Mouse (Mus musculus) left cerebral cortex, adult 9 months (tissue): ENCODE results near the gene Ttyh2.

Experiments used
- DNase-seq, 2 experiments: peaks; one replicate each; pipeline ENCODE4 v3.0.0; 2022; ENCODE audit warnings: low spot score in 2 of 2

Gene Ttyh2

DNA sequence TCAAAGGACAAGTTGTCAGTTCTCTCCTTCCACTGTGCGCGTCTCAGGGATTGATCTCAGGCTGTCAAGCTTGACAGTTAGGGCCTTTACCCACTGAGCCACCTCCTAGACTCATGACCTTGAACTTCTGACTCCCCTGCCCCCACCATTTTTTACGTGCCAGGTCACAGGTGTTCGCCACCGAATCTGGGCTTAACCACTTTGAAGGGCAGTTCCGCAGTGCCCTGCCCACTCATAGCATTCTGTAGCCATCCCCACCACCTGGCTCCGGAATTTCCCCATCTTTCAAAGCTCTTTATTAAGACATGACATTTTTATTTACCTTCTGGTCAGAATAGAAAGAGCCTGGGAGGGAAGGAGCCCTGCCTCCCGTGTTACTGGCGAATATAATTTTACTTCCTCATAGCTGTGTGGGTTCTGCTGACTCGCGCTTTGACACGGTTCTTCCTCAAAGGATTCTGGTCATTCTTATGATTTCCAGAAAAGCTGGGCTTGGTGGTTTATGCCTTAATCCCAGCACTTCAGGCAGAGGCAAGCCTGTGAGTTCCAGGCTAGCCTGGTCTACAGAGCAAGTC is 72.4 kb downstream of the Ttyh2 start:
- DNase-seq = no peak

DNA sequence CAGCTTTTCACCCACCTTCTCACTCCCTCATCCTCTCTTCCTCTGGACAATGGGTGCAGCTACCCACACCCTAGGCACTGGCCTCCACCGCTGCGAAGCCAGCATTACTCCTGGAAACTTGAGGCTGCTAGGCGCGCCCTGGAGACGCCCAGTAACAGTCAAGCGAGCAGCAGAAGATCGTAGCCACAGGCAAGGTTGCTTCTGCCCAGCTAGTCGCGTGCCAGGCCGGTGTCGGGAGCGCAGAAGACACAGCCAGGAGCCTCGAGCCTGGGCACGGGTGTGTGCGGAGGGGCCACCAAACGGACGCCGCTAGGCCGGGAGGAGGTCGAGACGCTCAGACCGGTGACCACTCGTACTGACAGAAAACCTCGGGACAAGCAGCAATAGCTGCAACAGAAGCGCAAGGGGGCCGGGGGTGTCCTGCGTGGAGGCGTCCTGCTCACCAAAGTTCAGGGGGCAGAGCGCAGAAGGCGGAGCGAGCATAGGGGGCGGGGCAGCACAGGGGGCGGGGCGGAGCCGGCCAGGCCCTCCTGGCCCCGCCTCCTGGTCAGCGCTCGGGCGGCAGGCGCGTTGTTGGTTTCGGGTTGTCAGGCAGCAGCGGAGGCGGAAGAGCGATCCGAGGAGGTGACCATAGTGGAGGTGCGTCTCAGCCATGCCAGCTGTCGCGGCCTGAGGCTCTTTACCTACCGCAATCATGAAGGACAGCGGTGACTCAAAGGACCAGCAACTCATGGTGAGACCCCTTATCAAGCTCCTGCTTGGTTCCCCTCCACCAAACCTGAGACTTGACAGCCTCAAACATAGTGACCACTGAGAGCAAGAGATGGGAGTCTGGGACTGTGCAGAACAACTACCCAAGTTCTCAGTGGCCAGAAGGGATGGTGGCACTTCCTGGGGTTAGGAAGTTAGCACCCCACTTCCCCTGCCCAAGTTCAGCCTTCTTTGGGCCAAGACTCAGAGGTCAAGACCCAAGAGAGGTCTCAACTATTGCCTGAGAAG is 89.9 kb downstream of the Ttyh2 start, which contains the start of gene Kif19a:
TSS of gene Kif19a (plus strand) at position 569 of the 999 bp plus-strand sequence.
- no peak for DNase-seq

DNA sequence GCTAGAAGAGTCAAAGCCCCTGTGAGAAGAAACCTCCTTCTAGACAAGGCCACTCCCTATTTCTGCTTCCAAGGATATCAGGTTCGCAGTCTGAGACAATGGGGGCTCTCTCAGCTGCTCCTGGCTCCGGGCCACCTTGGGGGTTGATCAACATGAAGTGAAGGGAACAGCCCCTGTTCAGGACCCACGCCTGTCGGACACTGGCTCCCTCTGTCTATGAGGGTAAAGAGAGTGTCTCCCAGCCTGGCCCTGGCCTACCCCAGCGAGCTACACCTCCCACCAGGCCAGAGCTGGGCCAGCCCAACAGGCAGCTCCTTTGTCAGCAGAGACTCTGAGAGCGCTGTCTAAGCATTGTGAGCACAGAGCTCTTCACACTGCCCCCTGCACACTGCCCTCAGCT is 94.7 kb downstream of the Ttyh2 start:
- no peak for DNase-seq
